Mouse (Mus musculus) cerebellum, postnatal 10 days (tissue): Measurements from ENCODE around the gene Col8a1.

ENCODE experiments used
- DNase-seq, 2 experiments: peaks; one replicate each; pipeline ENCODE4 v3.0.0; 2021; ENCODE audit warnings: mixed read lengths in 2 of 2

Col8a1 gene

GRCm38 (mm10) chr16:57754526-57755125 is at the start of gene Col8a1:
Gene Col8a1 (minus strand): TSS chr16:57754737.
- DNase-seq: peak; percentile 24 to 29

- no peak for DNase-seq
These were observed 47.3 kb upstream of the Col8a1 start for GRCm38 (mm10) chr16:57801886-57802285.

- DNase-seq: peak; percentile 74 to 89
These were observed 41.8 kb upstream of the Col8a1 start for GRCm38 (mm10) chr16:57796321-57796720.

- peak; percentile 73 to 77 for DNase-seq
These were observed 24.5 kb upstream of the Col8a1 start for GRCm38 (mm10) chr16:57779011-57779410.

GRCm38 (mm10) chr16:57765615-57766014 is 11.1 kb upstream of the Col8a1 start:
- DNase-seq: no peak

GRCm38 (mm10) chr16:57759862-57760261 is 5.3 kb upstream of the Col8a1 start:
- no peak for DNase-seq

GRCm38 (mm10) chr16:57755708-57756107 is 1.2 kb upstream of the Col8a1 start:
- DNase-seq: no peak

- peak; percentile 25 to 35 for DNase-seq
These were observed 704 bp upstream of the Col8a1 start for GRCm38 (mm10) chr16:57755241-57755640.

- DNase-seq: no peak
These were observed 827 bp downstream of the Col8a1 start for GRCm38 (mm10) chr16:57753539-57754280.

- no peak for DNase-seq
These were observed 4.0 kb downstream of the Col8a1 start for GRCm38 (mm10) chr16:57750549-57750948.

GRCm38 (mm10) chr16:57748093-57748492 is 6.4 kb downstream of the Col8a1 start:
- no peak for DNase-seq

GRCm38 (mm10) chr16:57747357-57748056 is 7.0 kb downstream of the Col8a1 start:
- DNase-seq: no peak

GRCm38 (mm10) chr16:57740169-57740568 is 14.4 kb downstream of the Col8a1 start:
- peak; percentile 39 to 55 for DNase-seq

GRCm38 (mm10) chr16:57734942-57735341 is 19.6 kb downstream of the Col8a1 start:
- DNase-seq: no peak

- DNase-seq: no peak
These were observed 21.0 kb downstream of the Col8a1 start for GRCm38 (mm10) chr16:57733545-57733944.

GRCm38 (mm10) chr16:57733139-57733538 is 21.4 kb downstream of the Col8a1 start:
- DNase-seq: no peak

GRCm38 (mm10) chr16:57724978-57725377 is 29.6 kb downstream of the Col8a1 start:
- no peak for DNase-seq

GRCm38 (mm10) chr16:57718982-57719381 is 35.6 kb downstream of the Col8a1 start:
- peak; percentile 62 for DNase-seq

GRCm38 (mm10) chr16:57698733-57699132 is 55.8 kb downstream of the Col8a1 start:
- no peak for DNase-seq

- no peak for DNase-seq
These were observed 59.8 kb downstream of the Col8a1 start for GRCm38 (mm10) chr16:57694694-57695093.

- no peak for DNase-seq
These were observed 60.5 kb downstream of the Col8a1 start for GRCm38 (mm10) chr16:57693906-57694522.

GRCm38 (mm10) chr16:57685790-57686399 is 68.6 kb downstream of the Col8a1 start:
- no peak for DNase-seq

- DNase-seq: no peak
These were observed 82.3 kb downstream of the Col8a1 start for GRCm38 (mm10) chr16:57672251-57672650.
